27 mouse cellular contexts compared by ENCODE assay signal in the genomic region with DNA sequence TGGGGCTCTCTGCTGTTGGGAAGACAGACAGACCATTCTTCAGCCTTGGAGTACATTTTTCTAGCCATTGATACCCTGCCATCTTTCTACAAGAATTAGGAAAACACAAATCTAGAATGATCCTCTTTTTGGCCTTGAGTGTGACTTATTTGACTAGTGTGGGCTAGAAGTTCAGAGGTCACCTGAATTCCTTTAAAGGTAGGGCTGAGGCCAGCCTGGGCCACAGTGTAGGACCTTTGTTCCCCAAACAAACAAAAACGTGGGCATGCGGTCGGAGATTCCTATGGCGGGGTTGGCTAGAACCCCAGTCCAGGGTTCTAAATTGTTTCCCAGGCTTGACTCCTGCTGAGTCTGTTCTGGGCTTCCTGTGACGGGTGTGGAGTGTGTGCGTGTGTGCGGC.
A peak's percentile ranks its signal among the peaks of the same experiment; 100 is the strongest.
DNase-seq lines count a peak whose midpoint lies in the region; ATAC-seq and TF ChIP-seq lines count a peak whose summit lies in the region.
"Had no signal": no experiment of that assay in that cellular context is flagged by ENCODE, and none has a peak within 500 bp of the region (broad histone marks: within the 10 kb centered on the region; RNA-seq: fewer than 3 reads in every experiment).

No protein-coding gene starts in this region.

- no peaks in the 10 kb centered on the region for H3K9me3 ChIP-seq in midbrain, embryonic 15.5 days
- no peaks in the 10 kb centered on the region for H3K9me3 ChIP-seq in midbrain, embryonic 16.5 days (replicated peaks; ENCODE audit: control insufficient read depth, low read length, poor library complexity, severe bottlenecking)
- no peaks in the 10 kb centered on the region for H3K9me3 ChIP-seq in liver, embryonic 13.5 days (replicated peaks)
- H3K9me3 ChIP-seq in liver, embryonic 16.5 days (replicated peaks; ENCODE audit: control insufficient read depth, low read length), result no peaks in the 10 kb centered on the region
- peaks cover 4% of the 10 kb centered on the region; the same call in 1 of the 2 replicates for H3K9me3 ChIP-seq in kidney, embryonic 16.5 days (ENCODE audit: low read length)
- H3K9me3 ChIP-seq: embryonic facial prominence, embryonic 13.5 days; forebrain, embryonic 12.5 days; heart, embryonic 15.5 days; hindbrain, embryonic 10.5 days; hindbrain, embryonic 13.5 days had no signal

- ATAC-seq in midbrain, embryonic 15.5 days (replicated peaks), result no peak
- no peak for ATAC-seq in midbrain, embryonic 16.5 days
- peak; percentile 21; the same call in 1 of the 2 replicates for ATAC-seq in liver, embryonic 13.5 days (ENCODE audit: low read depth)
- peak; percentile 65 for ATAC-seq in liver, embryonic 16.5 days (ENCODE audit: low read depth)
- no peak for ATAC-seq in megakaryocyte-erythroid progenitor cell, adult 5-6 weeks (replicated peaks; ENCODE audit: low FRiP score, low TSS enrichment, poor library complexity, severe bottlenecking)
- ATAC-seq in kidney, embryonic 16.5 days (ENCODE audit: low FRiP score, low TSS enrichment), result no peak
- ATAC-seq: CD4-positive, CD25-positive, alpha-beta regulatory T cell, adult 4 months; forebrain, embryonic 16.5 days; hindbrain, embryonic 16.5 days had no signal

- 0 out of 2 replicates have a peak overlapping the region, but pooled peaks have one; percentile 11 for H3K27ac ChIP-seq in midbrain, embryonic 15.5 days
- H3K27ac ChIP-seq in midbrain, embryonic 16.5 days (ENCODE audit: low read length), result no peak overlapping the region
- no peak overlapping the region; the same call in 1 of the 2 replicates for H3K27ac ChIP-seq in liver, embryonic 13.5 days
- no peak overlapping the region for H3K27ac ChIP-seq in liver, embryonic 16.5 days (ENCODE audit: low read length)
- H3K27ac ChIP-seq in kidney, embryonic 16.5 days (ENCODE audit: low read length), result no peak overlapping the region
- H3K27ac ChIP-seq: embryonic facial prominence, embryonic 13.5 days; forebrain, embryonic 12.5 days; heart, embryonic 15.5 days; hindbrain, embryonic 10.5 days; hindbrain, embryonic 13.5 days had no signal

- no peak overlapping the region for H3K9ac ChIP-seq in midbrain, embryonic 15.5 days
- no peak overlapping the region for H3K9ac ChIP-seq in midbrain, embryonic 16.5 days (ENCODE audit: low read depth, low read length)
- no peak overlapping the region for H3K9ac ChIP-seq in liver, embryonic 13.5 days
- H3K9ac ChIP-seq in liver, embryonic 16.5 days (ENCODE audit: low read depth, low read length), result no peak overlapping the region
- H3K9ac ChIP-seq in kidney, embryonic 16.5 days (replicated peaks; ENCODE audit: low read length), result no peak overlapping the region
- H3K9ac ChIP-seq: embryonic facial prominence, embryonic 13.5 days; forebrain, embryonic 12.5 days; heart, embryonic 12.5 days; heart, embryonic 15.5 days; hindbrain, embryonic 13.5 days had no signal

- no peak for TF ChIP-seq POLR2A in lung, adult 2 months (IDR thresholded peaks at IDR 0.05; ENCODE audit: borderline replicate concordance, extremely low read depth, low read depth, low read length)

- WGBS in midbrain, embryonic 15.5 days, result 93% methylated on average over 7 of the region's 7 CpGs
- 84% methylated on average over 7 of the region's 7 CpGs for WGBS in midbrain, embryonic 16.5 days
- 77% methylated on average over 7 of the region's 7 CpGs for WGBS in liver, embryonic 13.5 days (ENCODE audit: insufficient replicate concordance)
- WGBS in liver, embryonic 16.5 days (ENCODE audit: insufficient replicate concordance), result 68% methylated on average over 7 of the region's 7 CpGs
- 93% methylated on average over 7 of the region's 7 CpGs for WGBS in lung, adult 2 months
- 92% methylated on average over 7 of the region's 7 CpGs for WGBS in kidney, embryonic 16.5 days

- H3K36me3 ChIP-seq in midbrain, embryonic 15.5 days (replicated peaks), result peaks cover 6% of the 10 kb centered on the region; the same call in 1 of the 2 replicates
- H3K36me3 ChIP-seq in midbrain, embryonic 16.5 days (ENCODE audit: control insufficient read depth, insufficient read depth, low read length), result no peaks in the 10 kb centered on the region
- no peaks in the 10 kb centered on the region for H3K36me3 ChIP-seq in liver, embryonic 13.5 days
- H3K36me3 ChIP-seq in liver, embryonic 16.5 days (ENCODE audit: control insufficient read depth, insufficient read depth), result no peaks in the 10 kb centered on the region; the same call in 1 of the 2 replicates
- H3K36me3 ChIP-seq in kidney, embryonic 16.5 days (ENCODE audit: insufficient read depth, low read length), result peaks cover 6% of the 10 kb centered on the region

- H3K4me2 ChIP-seq in midbrain, embryonic 15.5 days, result no peak overlapping the region
- no peak overlapping the region for H3K4me2 ChIP-seq in midbrain, embryonic 16.5 days (ENCODE audit: low read length)
- H3K4me2 ChIP-seq in liver, embryonic 13.5 days, result no peak overlapping the region
- no peak overlapping the region for H3K4me2 ChIP-seq in liver, embryonic 16.5 days (ENCODE audit: low read depth, low read length)
- no peak overlapping the region for H3K4me2 ChIP-seq in kidney, embryonic 16.5 days (replicated peaks; ENCODE audit: low read depth, low read length)
- H3K4me2 ChIP-seq: embryonic facial prominence, embryonic 13.5 days; forebrain, embryonic 12.5 days; heart, embryonic 12.5 days; heart, embryonic 15.5 days; hindbrain, embryonic 13.5 days had no signal

- no peaks in the 10 kb centered on the region for H3K27me3 ChIP-seq in midbrain, embryonic 15.5 days (replicated peaks)
- H3K27me3 ChIP-seq in midbrain, embryonic 16.5 days (ENCODE audit: control insufficient read depth, insufficient read depth, low read depth, low read length), result no peaks in the 10 kb centered on the region
- H3K27me3 ChIP-seq in liver, embryonic 13.5 days, result no peaks in the 10 kb centered on the region
- H3K27me3 ChIP-seq in liver, embryonic 16.5 days (ENCODE audit: control insufficient read depth, insufficient read depth, low read depth, low read length), result no peaks in the 10 kb centered on the region
- H3K27me3 ChIP-seq in kidney, embryonic 16.5 days (ENCODE audit: insufficient read depth, low read length), result no peaks in the 10 kb centered on the region
- H3K27me3 ChIP-seq: embryonic facial prominence, embryonic 13.5 days; forebrain, embryonic 12.5 days; heart, embryonic 12.5 days; heart, embryonic 15.5 days had no signal

- no peak overlapping the region for H3K4me3 ChIP-seq in midbrain, embryonic 15.5 days
- no peak overlapping the region for H3K4me3 ChIP-seq in midbrain, embryonic 16.5 days (ENCODE audit: low read depth, low read length)
- H3K4me3 ChIP-seq in liver, embryonic 13.5 days (replicated peaks), result no peak overlapping the region
- H3K4me3 ChIP-seq in liver, embryonic 16.5 days (ENCODE audit: low read depth, low read length), result no peak overlapping the region
- no peak overlapping the region for H3K4me3 ChIP-seq in lung, adult 2 months (replicated peaks; ENCODE audit: extremely low read depth, low read depth, low read length)
- H3K4me3 ChIP-seq in kidney, embryonic 16.5 days (ENCODE audit: low read length), result no peak overlapping the region
- H3K4me3 ChIP-seq: embryonic facial prominence, embryonic 13.5 days; erythroblast, embryonic 14.5 days; forebrain, embryonic 12.5 days; heart, embryonic 12.5 days; heart, embryonic 15.5 days; hindbrain, embryonic 10.5 days; hindbrain, embryonic 13.5 days had no signal

- no peak for DNase-seq in liver, embryonic 13.5 days
- DNase-seq in lung, adult 2 months, result no peak
- DNase-seq: adrenal gland, adult 2 months; adrenal gland, postnatal 14 days; cerebellum, adult 11 months; cerebellum, adult 2 months; cerebellum, adult 9-11 months; cerebellum, postnatal 25 days; gastrocnemius, postnatal 25 days; heart, adult 18-20 months; heart, postnatal 10 days; heart, postnatal 36 days had no signal

- TF ChIP-seq CTCF in lung, adult 2 months (IDR thresholded peaks at IDR 0.05; ENCODE audit: insufficient read depth, low read length), result no peak

- peaks cover 32% of the 10 kb centered on the region for H3K4me1 ChIP-seq in midbrain, embryonic 15.5 days
- peaks cover 31% of the 10 kb centered on the region for H3K4me1 ChIP-seq in midbrain, embryonic 16.5 days (ENCODE audit: control insufficient read depth, insufficient read depth, low read length)
- peaks cover 18% of the 10 kb centered on the region for H3K4me1 ChIP-seq in liver, embryonic 13.5 days (replicated peaks)
- H3K4me1 ChIP-seq in liver, embryonic 16.5 days (ENCODE audit: control insufficient read depth, low read depth, low read length), result peaks cover 3% of the 10 kb centered on the region
- H3K4me1 ChIP-seq in lung, adult 2 months (ENCODE audit: control insufficient read depth, insufficient read depth, low read length), result peaks cover 3% of the 10 kb centered on the region
- H3K4me1 ChIP-seq in kidney, embryonic 16.5 days (ENCODE audit: insufficient read depth, low read length), result peaks cover 11% of the 10 kb centered on the region; the same call in 1 of the 2 replicates

Comparison
In these comparisons a context has a peak if more than half of its experiments do, and no peak if none do; other contexts are left out.
1. ATAC-seq: peak in liver, embryonic 13.5 days (single experiment) and liver, embryonic 16.5 days (single experiment); none in midbrain, embryonic 15.5 days (single experiment), midbrain, embryonic 16.5 days (single experiment), megakaryocyte-erythroid progenitor cell, adult 5-6 weeks (single experiment) and kidney, embryonic 16.5 days (single experiment).